Mouse (Mus musculus) hindbrain, embryonic 14.5 days (tissue): Measurements from ENCODE around the gene Enox1. TPM values are rescaled to one million over a fixed set of nuclear protein-coding genes. Genes with fewer than 3 reads are reported as not detected.

Experiments used
- ATAC-seq: fragments of 200-750 bp; cut with Nextera tagmentation; 2 replicates; pipeline ENCODE4 v1.8.0; 2017; ENCODE audit warnings: moderate number of reproducible peaks, mild to moderate bottlenecking, moderate TSS enrichment, moderate library complexity; ENCODE audit not compliant: low FRiP score
- DNase-seq: peaks from one replicate; pipeline ENCODE4 v3.0.0-alpha.2; 2015; ENCODE audit warnings: low spot score
- H3K27ac ChIP-seq: fragments of 300-500 bp; sonication (generic); 2 replicates; pipeline ENCODE4 v1.5.1; 2014; ENCODE audit warnings: mild to moderate bottlenecking, moderate library complexity
- H3K27me3 ChIP-seq: fragments of 300-500 bp; sonication (generic); 2 replicates; pipeline ENCODE4 v1.6.1; 2014; ENCODE audit warnings: mild to moderate bottlenecking, low read length, mixed read lengths; ENCODE audit not compliant: control insufficient read depth, insufficient read depth
- H3K36me3 ChIP-seq: fragments of 300-500 bp; sonication (generic); replicated peaks from 2 replicates; pipeline ENCODE4 v1.6.1; 2014; ENCODE audit not compliant: control insufficient read depth, insufficient read depth
- H3K4me1 ChIP-seq: fragments of 300-500 bp; sonication (generic); replicated peaks from 2 replicates; pipeline ENCODE4 v1.6.1; 2014; ENCODE audit warnings: antibody characterized with exemption, low read length, mixed read lengths; ENCODE audit not compliant: control insufficient read depth, insufficient read depth
- H3K4me2 ChIP-seq: fragments of 300-500 bp; sonication (generic); replicated peaks from 2 replicates; pipeline ENCODE4 v1.6.1; 2014; ENCODE audit warnings: mild to moderate bottlenecking, moderate library complexity
- H3K4me3 ChIP-seq: fragments of 300-500 bp; sonication (generic); replicated peaks from 2 replicates; pipeline ENCODE4 v1.5.1; 2014; ENCODE audit warnings: mild to moderate bottlenecking, low read length
- H3K9ac ChIP-seq: fragments of 300-500 bp; sonication (generic); 2 replicates; pipeline ENCODE4 v1.6.1; 2014
- H3K9me3 ChIP-seq: fragments of 300-500 bp; sonication (generic); 2 replicates; pipeline ENCODE4 v1.6.1; 2016; ENCODE audit warnings: low read length; ENCODE audit not compliant: control insufficient read depth
- WGBS: fragments of 180-500 bp; shearing (Covaris S2); extraction: QIAGEN DNeasy Blood & Tissue Kit; methylation state at CpG from one replicate; pipeline ENCODE4 v1.1.7; 2014; 5-methylcytosine and 5-hydroxymethylcytosine counted together
- polyA plus RNA-seq: library from polyadenylated mRNA; unstranded; fragments of >200 nt; fragmentation: Nextera tagmentation; extraction: Ambion mirVana; gene quantifications from 2 replicates; pipeline ENCODE4 v1.2.1, GENCODE M21; 2014

Enox1 gene
- polyA plus RNA-seq, 1 experiment from 2014 or later, result 30.2 TPM

DNA sequence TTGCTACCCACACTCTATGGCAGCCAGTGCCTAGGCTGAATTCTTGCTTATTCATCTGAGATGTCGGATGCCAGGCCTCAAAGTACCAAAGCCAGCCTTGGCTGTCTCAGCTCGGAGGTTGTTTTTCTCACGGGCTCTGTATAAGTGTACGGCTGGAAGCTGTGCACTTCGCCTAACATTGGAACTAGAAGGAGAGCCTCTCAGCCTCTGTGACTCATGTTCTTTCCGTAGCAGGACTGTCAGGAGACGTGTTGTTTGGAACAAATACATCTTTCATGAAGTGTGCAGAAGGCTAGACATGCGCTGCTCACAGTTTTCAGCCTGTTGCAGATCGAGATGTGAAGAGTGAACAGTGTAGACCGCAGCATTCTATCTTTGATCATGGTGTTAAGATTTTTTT is 68.8 kb downstream of the Enox1 start:
- ATAC-seq (no peak), DNase-seq (no peak)
- H3K27me3 ChIP-seq, result no peaks in the 10 kb centered on the region
- H3K4me1 ChIP-seq, result no peaks in the 10 kb centered on the region
- 90% methylated on average over 10 of the region's 10 CpGs for WGBS
- H3K4me2 ChIP-seq, result no peak overlapping the region
- no peaks in the 10 kb centered on the region for H3K9me3 ChIP-seq
- H3K9ac ChIP-seq, result no peak overlapping the region
- H3K27ac ChIP-seq, result no peak overlapping the region
- H3K36me3 ChIP-seq, result no peaks in the 10 kb centered on the region
- H3K4me3 ChIP-seq, result no peak overlapping the region

DNA sequence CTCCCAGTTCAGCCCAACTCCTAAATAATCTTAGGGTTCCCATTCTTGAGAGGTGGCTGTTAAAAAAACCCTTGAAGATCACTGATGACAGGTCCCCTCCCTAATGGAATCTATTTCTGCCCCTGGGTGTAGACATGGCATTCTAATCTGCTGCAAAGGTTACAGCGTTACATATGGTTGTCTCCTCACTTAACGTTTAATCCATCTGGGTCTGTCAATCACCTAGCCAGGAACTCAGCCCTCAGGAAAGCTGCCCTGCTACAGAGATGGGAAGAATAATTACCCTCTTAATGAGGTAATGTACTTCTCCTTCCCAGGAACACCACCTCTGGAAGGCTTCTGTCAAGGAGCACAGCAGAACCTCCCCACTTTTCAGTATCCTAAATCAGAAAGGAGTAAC is 82.2 kb downstream of the Enox1 start:
- no peak overlapping the region for H3K4me2 ChIP-seq
- H3K27ac ChIP-seq, result no peak overlapping the region
- H3K4me3 ChIP-seq, result no peak overlapping the region
- H3K9me3 ChIP-seq, result no peaks in the 10 kb centered on the region
- 34% methylated on average over 2 of the region's 2 CpGs for WGBS
- DNase-seq (no peak), ATAC-seq (no peak)
- no peaks in the 10 kb centered on the region for H3K36me3 ChIP-seq
- H3K9ac ChIP-seq, result no peak overlapping the region
- no peaks in the 10 kb centered on the region for H3K27me3 ChIP-seq
- H3K4me1 ChIP-seq, result 0 out of 2 replicates have a peak, but pooled peaks cover 3% of the 10 kb centered on the region

DNA sequence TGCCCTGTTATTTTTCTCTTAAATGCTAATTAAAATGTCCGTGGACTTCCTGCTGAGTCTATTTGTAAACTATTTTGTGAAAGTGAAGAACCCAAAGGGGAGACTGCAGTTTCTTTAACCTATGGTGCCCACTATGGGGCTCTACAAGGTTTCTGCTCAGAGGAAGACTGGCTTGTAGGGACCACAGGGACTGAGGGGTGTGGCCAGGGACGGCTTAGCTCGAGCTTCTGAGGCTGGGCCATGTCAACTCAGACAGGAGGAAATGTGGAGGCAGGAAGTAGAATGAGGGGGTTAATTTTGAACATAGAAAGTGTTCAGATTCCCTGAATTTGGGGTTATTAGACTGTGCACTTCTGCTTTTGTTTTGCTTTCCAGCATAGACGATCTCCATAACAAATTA is 82.8 kb downstream of the Enox1 start:
- ATAC-seq (no peak), DNase-seq (no peak)
- H3K27me3 ChIP-seq, result no peaks in the 10 kb centered on the region
- 28% methylated on average over 4 of the region's 4 CpGs for WGBS
- no peaks in the 10 kb centered on the region for H3K9me3 ChIP-seq
- 0 out of 2 replicates have a peak, but pooled peaks cover 3% of the 10 kb centered on the region for H3K4me1 ChIP-seq
- H3K27ac ChIP-seq, result no peak overlapping the region
- H3K9ac ChIP-seq, result no peak overlapping the region
- no peak overlapping the region for H3K4me2 ChIP-seq
- no peaks in the 10 kb centered on the region for H3K36me3 ChIP-seq
- no peak overlapping the region for H3K4me3 ChIP-seq

DNA sequence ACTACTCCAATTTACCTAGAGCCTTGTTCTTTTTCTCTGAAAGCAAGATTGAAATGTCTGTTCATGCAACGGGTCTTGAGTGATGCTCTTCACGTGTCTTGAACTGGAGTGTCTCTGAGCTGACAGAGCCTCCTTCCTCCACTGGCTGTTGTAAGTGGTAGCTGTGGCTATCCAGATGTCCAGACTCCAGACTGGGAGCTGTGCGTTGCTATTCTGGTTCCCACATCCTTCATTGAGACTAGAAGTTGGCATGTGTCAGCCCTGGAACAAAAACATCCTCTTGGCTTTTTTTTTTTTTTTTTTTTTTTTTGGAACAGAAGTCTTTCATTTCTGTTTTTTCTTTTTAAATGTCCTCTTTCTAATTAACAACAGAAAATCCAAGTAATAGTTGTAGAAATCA is 90.4 kb downstream of the Enox1 start:
- H3K9ac ChIP-seq, result no peak overlapping the region
- 0 out of 2 replicates have a peak, but pooled peaks cover 5% of the 10 kb centered on the region for H3K9me3 ChIP-seq
- ATAC-seq (no peak), DNase-seq (no peak)
- no peak overlapping the region for H3K4me3 ChIP-seq
- H3K4me2 ChIP-seq, result no peak overlapping the region
- H3K4me1 ChIP-seq, result peaks cover 3% of the 10 kb centered on the region; the same call in 1 of the 2 replicates
- H3K27ac ChIP-seq, result no peak overlapping the region
- 88% methylated on average over 3 of the region's 3 CpGs for WGBS
- H3K36me3 ChIP-seq, result no peaks in the 10 kb centered on the region
- no peaks in the 10 kb centered on the region for H3K27me3 ChIP-seq

DNA sequence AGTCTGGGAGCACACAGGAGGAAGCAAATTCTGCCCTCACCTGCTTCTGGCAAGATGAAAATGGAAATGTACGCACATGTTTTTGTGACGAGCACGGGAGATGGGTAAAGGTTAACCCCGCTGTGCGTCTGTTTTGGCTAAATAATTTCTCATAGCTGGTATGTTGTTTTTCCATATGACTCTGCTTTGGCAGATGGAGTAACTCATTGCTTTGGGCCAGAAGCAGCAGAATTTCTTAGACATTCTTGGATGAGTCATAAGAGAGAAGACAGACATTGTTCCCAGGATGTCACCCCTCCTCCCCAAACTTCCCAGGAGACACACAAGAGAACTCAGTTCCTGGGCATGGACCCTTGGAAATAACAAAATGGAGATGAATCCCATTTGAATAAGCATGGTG is 91.9 kb downstream of the Enox1 start:
- whole genome bisulfite sequencing, result 70% methylated on average over 5 of the region's 5 CpGs
- H3K27ac ChIP-seq, result peak overlapping the region; percentile 7; the same call in 1 of the 2 replicates
- H3K36me3 ChIP-seq, result no peaks in the 10 kb centered on the region
- no peak for ATAC-seq
- no peak overlapping the region for H3K9ac ChIP-seq
- H3K27me3 ChIP-seq, result no peaks in the 10 kb centered on the region
- DNase-seq, result no peak
- 0 out of 2 replicates have a peak, but pooled peaks cover 5% of the 10 kb centered on the region for H3K9me3 ChIP-seq
- H3K4me1 ChIP-seq, result peaks cover 3% of the 10 kb centered on the region; the same call in 1 of the 2 replicates
- no peak overlapping the region for H3K4me3 ChIP-seq
- H3K4me2 ChIP-seq, result no peak overlapping the region

DNA sequence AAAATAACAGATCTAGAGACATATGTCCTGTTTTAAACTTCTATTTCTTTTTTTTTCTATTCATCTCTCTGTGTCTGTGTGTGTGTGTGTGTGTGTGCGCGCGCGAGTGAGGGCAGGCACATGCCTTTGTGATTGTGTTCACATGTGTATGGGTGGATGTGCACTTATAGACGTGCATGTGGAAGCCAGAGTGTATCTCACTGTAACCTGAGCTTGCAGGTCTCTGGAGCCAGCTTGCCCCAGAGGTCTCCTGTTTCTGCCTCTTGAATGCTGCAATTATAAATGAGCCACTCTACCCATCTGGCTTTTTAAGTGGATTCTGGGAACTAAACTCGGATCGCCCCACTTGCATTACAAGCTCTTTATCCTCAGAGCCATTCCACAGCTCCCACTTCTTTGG is 92.4 kb downstream of the Enox1 start:
- no peaks in the 10 kb centered on the region for H3K36me3 ChIP-seq
- WGBS, result 88% methylated on average over 7 of the region's 7 CpGs
- H3K9me3 ChIP-seq, result 0 out of 2 replicates have a peak, but pooled peaks cover 5% of the 10 kb centered on the region
- no peak overlapping the region for H3K4me2 ChIP-seq
- no peaks in the 10 kb centered on the region for H3K27me3 ChIP-seq
- no peak for DNase-seq
- ATAC-seq, result no peak
- H3K4me1 ChIP-seq, result peaks cover 3% of the 10 kb centered on the region; the same call in 1 of the 2 replicates
- no peak overlapping the region for H3K4me3 ChIP-seq
- no peak overlapping the region for H3K27ac ChIP-seq
- H3K9ac ChIP-seq, result no peak overlapping the region

DNA sequence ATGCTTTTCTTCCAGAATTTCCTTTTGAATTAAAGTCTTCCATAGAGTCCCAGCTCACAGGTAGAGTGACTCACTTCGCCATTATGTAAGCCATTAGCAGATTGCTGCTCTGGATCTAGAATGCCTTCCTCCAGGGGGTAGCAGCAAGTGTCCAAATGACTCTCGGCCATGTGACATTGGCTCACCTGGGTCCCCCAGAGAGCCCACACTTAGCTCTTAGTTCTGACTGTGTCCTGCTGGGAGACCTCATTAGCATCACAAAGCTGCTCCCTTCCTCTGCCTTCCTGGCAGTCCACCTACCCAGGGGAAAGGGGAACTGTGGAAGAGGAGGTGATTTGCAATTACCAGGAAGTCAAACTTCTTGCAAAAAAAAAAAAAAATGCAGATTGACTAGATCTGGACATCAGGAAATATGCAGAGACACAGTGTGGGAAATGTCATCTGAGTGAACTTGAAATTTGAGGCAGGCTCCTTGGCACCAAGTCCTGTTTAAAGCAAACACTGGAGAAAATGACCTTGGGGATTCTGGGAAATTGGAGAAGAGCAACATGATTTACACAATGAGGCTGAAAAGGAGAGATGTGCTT is 94.2 kb downstream of the Enox1 start:
- H3K27ac ChIP-seq, result no peak overlapping the region
- H3K4me2 ChIP-seq, result no peak overlapping the region
- DNase-seq, result no peak
- H3K9ac ChIP-seq, result no peak overlapping the region
- H3K4me1 ChIP-seq, result peaks cover 3% of the 10 kb centered on the region; the same call in 1 of the 2 replicates
- no peak for ATAC-seq
- H3K36me3 ChIP-seq, result no peaks in the 10 kb centered on the region
- H3K4me3 ChIP-seq, result no peak overlapping the region
- no peaks in the 10 kb centered on the region for H3K27me3 ChIP-seq
- WGBS, result 31% methylated on average over 2 of the region's 2 CpGs
- H3K9me3 ChIP-seq, result 0 out of 2 replicates have a peak, but pooled peaks cover 3% of the 10 kb centered on the region

DNA sequence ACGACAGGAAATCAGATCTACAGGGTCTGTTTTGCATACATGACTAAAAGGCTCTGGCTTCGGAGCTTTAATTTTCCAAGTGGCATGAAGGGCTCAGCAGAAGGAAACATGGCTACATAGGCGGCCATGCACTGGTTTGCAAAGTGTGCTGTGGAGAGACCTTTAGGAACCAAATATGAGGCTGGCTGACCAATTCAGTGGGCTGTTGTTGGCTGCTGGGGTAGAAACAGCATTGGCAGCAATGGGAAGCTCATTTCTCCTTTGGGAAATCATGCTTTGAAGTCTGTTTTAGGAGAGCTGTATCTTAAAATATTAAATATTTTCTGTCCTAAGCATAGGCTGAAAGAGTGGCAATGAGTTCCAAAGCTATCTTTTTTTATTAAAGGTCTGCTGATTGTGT is 98.6 kb downstream of the Enox1 start:
- WGBS, result 81% methylated on average over 3 of the region's 3 CpGs
- H3K36me3 ChIP-seq, result no peaks in the 10 kb centered on the region
- no peak for ATAC-seq
- H3K27me3 ChIP-seq, result no peaks in the 10 kb centered on the region
- H3K4me1 ChIP-seq, result peaks cover 11% of the 10 kb centered on the region
- no peak overlapping the region for H3K4me3 ChIP-seq
- no peaks in the 10 kb centered on the region for H3K9me3 ChIP-seq
- H3K27ac ChIP-seq, result no peak overlapping the region
- H3K4me2 ChIP-seq, result no peak overlapping the region
- H3K9ac ChIP-seq, result no peak overlapping the region
- no peak for DNase-seq

DNA sequence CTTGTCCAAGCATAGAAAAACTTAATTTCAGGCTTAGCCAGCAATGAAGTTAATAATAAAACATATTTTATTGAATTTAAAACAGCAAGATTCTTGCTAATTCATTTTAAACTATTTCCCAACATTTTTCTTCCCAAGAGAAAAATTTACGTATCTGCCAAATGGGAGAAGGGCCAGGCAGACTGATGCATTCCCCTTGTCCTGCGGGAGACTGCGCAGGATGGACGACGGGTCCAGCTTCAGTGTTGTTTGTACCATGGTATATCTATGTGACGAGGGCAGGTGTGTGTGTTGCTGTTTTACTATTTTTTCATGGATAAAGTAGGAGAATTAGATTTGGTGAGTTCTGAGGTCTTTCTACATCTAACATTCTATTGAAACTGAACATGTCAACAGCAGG is 99.1 kb downstream of the Enox1 start:
- no peak overlapping the region for H3K9ac ChIP-seq
- H3K27ac ChIP-seq, result no peak overlapping the region
- DNase-seq, result no peak
- no peaks in the 10 kb centered on the region for H3K9me3 ChIP-seq
- no peaks in the 10 kb centered on the region for H3K27me3 ChIP-seq
- no peak overlapping the region for H3K4me2 ChIP-seq
- 90% methylated on average over 6 of the region's 6 CpGs for WGBS
- ATAC-seq, result no peak
- no peaks in the 10 kb centered on the region for H3K36me3 ChIP-seq
- peaks cover 10% of the 10 kb centered on the region for H3K4me1 ChIP-seq
- no peak overlapping the region for H3K4me3 ChIP-seq

DNA sequence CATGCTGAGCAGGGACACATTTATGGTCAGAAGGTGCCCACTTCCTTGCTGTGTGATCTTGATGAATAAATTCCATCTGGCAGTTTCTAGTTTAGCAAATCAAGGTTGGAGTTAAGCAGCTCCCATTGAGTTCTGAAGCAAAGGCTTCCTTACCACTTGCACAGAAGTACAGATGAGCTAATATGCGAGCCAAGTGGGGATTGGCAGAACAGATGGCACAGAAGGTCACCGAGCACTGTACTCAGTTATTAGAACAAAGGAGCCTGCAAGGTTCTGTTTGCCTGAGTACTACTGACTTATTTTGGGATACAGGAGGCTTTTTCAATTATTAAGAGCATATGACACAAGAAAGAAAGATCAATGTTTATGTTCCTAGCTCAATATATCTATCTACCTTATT is 100.4 kb downstream of the Enox1 start:
- Histone ChIP-seq H3K27ac (no peak overlapping the region; the same call in 1 of the 2 replicates), H3K9ac (no peak overlapping the region), H3K4me3 (no peak overlapping the region), H3K27me3 (no peaks in the 10 kb centered on the region), H3K4me1 (peaks cover 9% of the 10 kb centered on the region), H3K4me2 (no peak overlapping the region), H3K9me3 (no peaks in the 10 kb centered on the region), H3K36me3 (no peaks in the 10 kb centered on the region)
- no peak for DNase-seq
- WGBS, result 60% methylated on average over 2 of the region's 2 CpGs
- peak; percentile 48; the same call in 1 of the 2 replicates for ATAC-seq
